Mouse (Mus musculus): ENCODE measurements around the gene Hist1h2bj. TPM values are rescaled to one million over a fixed set of nuclear protein-coding genes. Genes with fewer than 3 reads are reported as not detected.

Gene Hist1h2bj
- total RNA-seq, 2 experiments from 2014 or later = 250 to 321 TPM

Small RNA genes within 50 kb of the gene (microRNA-seq; reads per million reads assigned to microRNA genes)
- not detected for gene Gm26300
- not detected for gene Gm44390
- gene Gm44486 = not detected

Other genes starting within 250 kb of the Hist1h2bj start
- gene Hist1h2bq, start 233.0 kb upstream of the Hist1h2bj start, total RNA-seq (2021) = 100 to 1,000 TPM; 278 to 369 TPM
- 100 to 1,000 TPM; 431 to 590 TPM for gene Hist1h2ao, start 232.7 kb upstream of the Hist1h2bj start, total RNA-seq (2021)
- 100 to 1,000 TPM; 582 to 750 TPM for gene Hist1h4m, start 231.5 kb upstream of the Hist1h2bj start, total RNA-seq (2021)
- 100 to 1,000 TPM in 1 of 2 experiments, 10 to 100 TPM in 1; 93.9 to 147 TPM for gene Hist1h4n, start 211.0 kb upstream of the Hist1h2bj start, total RNA-seq (2021)
- 100 to 1,000 TPM; 215 to 300 TPM for gene Hist1h2ap, start 209.7 kb upstream of the Hist1h2bj start, total RNA-seq (2021)
- gene Hist1h2br, start 209.5 kb upstream of the Hist1h2bj start, total RNA-seq (2021) = 100 to 1,000 TPM; 275 to 365 TPM
- gene Zfp184, start 98.1 kb upstream of the Hist1h2bj start, total RNA-seq (2021) = 1 to 10 TPM; 1.4 to 2.6 TPM
- gene Pom121l2, start 62.0 kb upstream of the Hist1h2bj start, total RNA-seq (2021) = not detected
- under 1 TPM; 0.20 to 0.21 TPM for gene Prss16, start 33.5 kb upstream of the Hist1h2bj start, total RNA-seq (2021)
- 100 to 1,000 TPM; 276 to 360 TPM for gene Hist1h2ah, start 7.6 kb upstream of the Hist1h2bj start, total RNA-seq (2021)
- 100 to 1,000 TPM; 393 to 555 TPM for gene Hist1h2bk, start 7.3 kb upstream of the Hist1h2bj start, total RNA-seq (2021)
- 100 to 1,000 TPM; 143 to 189 TPM for gene Hist1h4i, start 1.9 kb upstream of the Hist1h2bj start, total RNA-seq (2021)
- gene Hist1h2ag, start 270 bp upstream of the Hist1h2bj start, total RNA-seq (2021) = 100 to 1,000 TPM; 270 to 354 TPM
- not detected for gene Vmn1r188, start 41.2 kb downstream of the Hist1h2bj start, total RNA-seq (2021)
- not detected for gene Vmn1r189, start 62.6 kb downstream of the Hist1h2bj start, total RNA-seq (2021)
- not detected for gene Vmn1r191, start 140.8 kb downstream of the Hist1h2bj start, total RNA-seq (2021)
- not detected for gene Vmn1r192, start 147.9 kb downstream of the Hist1h2bj start, total RNA-seq (2021)
- not detected for gene Vmn1r193, start 179.9 kb downstream of the Hist1h2bj start, total RNA-seq (2021)
- not detected for gene Vmn1r194, start 201.0 kb downstream of the Hist1h2bj start, total RNA-seq (2021)
- gene Vmn1r195, start 227.3 kb downstream of the Hist1h2bj start, total RNA-seq (2021) = not detected
- gene Vmn1r196, start 246.7 kb downstream of the Hist1h2bj start, total RNA-seq (2021) = not detected